Mouse (Mus musculus) embryonic fibroblast, embryonic 13.5 days (primary cell): ENCODE results near the gene Sik3. TPM values are rescaled to one million over a fixed set of nuclear protein-coding genes. Genes with fewer than 3 reads are reported as not detected.

ENCODE experiments used
- H3K27ac ChIP-seq: 2 replicates; pipeline ENCODE4 v1.5.1; 2012; ENCODE audit warnings: low read length, control low read depth, inconsistent platforms; ENCODE audit not compliant: insufficient read depth
- H3K4me1 ChIP-seq: 2 replicates; pipeline ENCODE4 v1.6.1; 2011; ENCODE audit warnings: low read length; ENCODE audit not compliant: control insufficient read depth, insufficient read depth
- H3K4me3 ChIP-seq: 2 replicates; pipeline ENCODE4 v1.5.1; 2011; ENCODE audit warnings: mild to moderate bottlenecking, control low read depth, low read length; ENCODE audit not compliant: insufficient read depth
- CTCF ChIP-seq: IDR thresholded peaks from 2 replicates; pipeline ENCODE4 v1.5.1; 2011; ENCODE audit warnings: mild to moderate bottlenecking, control low read depth, low read length, moderate library complexity, borderline replicate concordance; ENCODE audit not compliant: insufficient read depth
- POLR2A ChIP-seq: IDR thresholded peaks from 2 replicates; pipeline ENCODE4 v1.6.1; 2011; ENCODE audit warnings: low read depth, mild to moderate bottlenecking, control low read depth, low read length, moderate library complexity
- polyA plus RNA-seq: library from polyadenylated mRNA; stranded (reverse); fragments of >200 nt; gene quantifications from 2 replicates; pipeline ENCODE4 v1.2.4, GENCODE M21; 2011; ENCODE audit warnings: low read depth; ENCODE audit not compliant: missing spikeins, insufficient read length

Sik3 gene
- polyA plus RNA-seq, 1 experiment = 37.7 TPM

DNA sequence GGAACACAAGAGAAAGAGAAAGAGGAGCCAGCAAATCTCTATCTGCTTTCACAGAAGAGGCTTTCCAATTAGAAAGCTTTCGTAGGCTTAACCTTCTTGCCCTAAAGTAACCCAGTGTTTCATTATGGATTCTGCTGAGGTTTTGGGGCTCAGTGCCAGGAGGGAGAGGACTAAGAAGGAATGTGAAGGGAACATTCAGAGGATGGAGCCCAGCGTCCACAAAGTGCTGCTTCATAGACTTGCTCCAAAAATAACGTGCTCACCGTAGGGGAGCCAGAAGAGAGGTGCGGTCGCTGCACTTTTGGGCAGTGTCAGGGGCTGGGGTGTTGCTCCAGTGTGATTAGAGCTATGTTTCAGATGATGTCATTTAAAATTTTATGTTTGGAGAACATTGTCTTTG lies 19.6 kb downstream of the Sik3 start:
- no peak overlapping the region for H3K4me3 ChIP-seq
- TF ChIP-seq POLR2A = no peak
- no peak for TF ChIP-seq CTCF
- peaks cover 27% of the 10 kb centered on the region for H3K4me1 ChIP-seq
- H3K27ac ChIP-seq = 0 out of 2 replicates have a peak overlapping the region, but pooled peaks have one; percentile 30

DNA sequence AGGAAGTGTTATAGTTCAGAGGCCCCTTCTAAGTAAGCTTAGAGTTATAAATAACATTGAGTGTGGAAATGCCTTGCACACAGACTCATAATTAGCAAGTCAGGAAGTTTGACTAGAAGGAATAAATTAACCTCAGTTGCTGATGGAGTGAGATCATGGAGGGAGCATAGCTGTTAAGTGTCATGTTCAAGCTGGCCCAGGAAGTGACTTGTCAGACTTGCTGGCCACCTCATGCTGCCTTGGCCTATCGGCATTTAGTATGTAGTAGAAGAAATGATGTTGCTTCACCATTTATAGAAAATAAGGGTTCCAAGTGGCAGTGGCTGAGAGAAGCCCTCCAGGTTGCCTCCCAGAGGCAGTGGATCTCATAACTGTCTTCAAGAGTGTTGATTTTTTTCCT lies 20.4 kb downstream of the Sik3 start:
- Histone ChIP-seq H3K4me1 (peaks cover 27% of the 10 kb centered on the region), H3K4me3 (no peak overlapping the region), H3K27ac (peak overlapping the region; percentile 69; the same call in 1 of the 2 replicates)
- no peak for TF ChIP-seq POLR2A
- TF ChIP-seq CTCF = no peak

DNA sequence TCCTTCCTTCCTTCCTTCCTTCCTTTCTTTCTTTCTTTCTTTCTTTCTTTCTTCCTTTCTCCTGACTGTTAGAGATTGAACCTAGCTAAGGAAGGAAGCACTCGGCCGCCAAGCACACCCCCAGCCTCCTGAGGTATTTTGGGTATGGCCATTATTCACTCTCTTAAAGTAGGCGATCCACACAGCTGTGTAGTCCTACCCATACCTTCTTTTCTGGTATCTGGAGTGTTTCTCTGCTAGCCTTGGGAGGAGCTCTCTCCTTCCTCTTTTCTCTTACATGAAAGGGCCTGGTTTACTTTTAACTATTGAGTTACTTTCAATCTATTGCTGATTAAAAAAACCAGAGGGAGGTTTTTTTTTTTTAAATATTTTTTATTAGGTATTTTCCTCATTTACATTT lies 21.2 kb downstream of the Sik3 start:
- TF ChIP-seq POLR2A = no peak
- no peak for TF ChIP-seq CTCF
- no peak overlapping the region for H3K4me3 ChIP-seq
- H3K27ac ChIP-seq = peak overlapping the region; percentile 25; the same call in 1 of the 2 replicates
- peaks cover 27% of the 10 kb centered on the region for H3K4me1 ChIP-seq

DNA sequence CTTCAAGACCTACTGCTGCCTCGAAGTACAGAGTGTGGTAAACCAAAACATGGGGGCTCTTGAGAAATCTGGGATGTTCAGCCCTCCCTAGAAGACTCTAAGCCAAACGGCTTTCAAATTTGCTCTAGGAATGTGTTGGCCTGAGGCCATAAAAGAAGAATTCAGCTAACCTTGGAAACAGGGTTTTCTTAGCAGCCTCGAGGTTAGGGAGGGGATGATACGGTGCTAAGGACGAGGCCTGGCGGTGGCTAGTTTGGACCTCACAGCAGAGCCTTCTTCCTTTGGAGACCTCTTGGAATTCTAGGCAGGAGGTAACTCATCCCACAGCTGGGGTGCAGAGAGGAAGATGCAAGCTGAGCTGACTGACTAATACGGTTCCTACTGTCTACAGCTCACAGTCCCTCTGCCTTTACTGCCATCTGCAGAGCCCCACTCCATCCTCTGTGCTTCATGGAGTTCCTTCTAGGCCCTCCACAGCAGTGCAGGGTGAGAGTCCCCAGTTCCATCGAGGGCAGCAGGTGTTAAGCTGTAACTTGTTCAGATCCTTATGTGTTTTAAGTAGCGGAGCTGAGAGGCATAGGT lies 22.8 kb downstream of the Sik3 start:
- Histone ChIP-seq H3K27ac (no peak overlapping the region), H3K4me1 (peaks cover 24% of the 10 kb centered on the region), H3K4me3 (no peak overlapping the region)
- TF ChIP-seq CTCF (no peak), POLR2A (no peak)

DNA sequence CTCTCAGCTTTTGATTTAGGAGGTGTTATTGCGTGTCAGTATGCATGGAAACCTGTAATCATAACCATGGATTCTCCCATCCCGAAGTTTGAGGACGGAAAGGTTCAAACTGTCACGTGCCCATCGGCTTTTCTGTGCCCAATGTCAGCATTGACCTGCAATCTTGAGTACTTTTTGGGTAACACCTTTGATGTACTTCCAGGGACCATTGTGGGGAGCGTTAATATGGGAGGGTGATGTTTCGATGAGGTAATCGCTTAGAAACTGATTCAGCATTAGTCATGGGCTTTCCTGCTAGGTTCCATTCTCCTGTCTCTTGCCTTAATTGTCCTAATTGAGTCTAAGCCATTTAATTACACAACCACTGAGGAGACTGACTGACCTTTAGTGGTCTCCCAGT lies 24.3 kb downstream of the Sik3 start:
- Histone ChIP-seq H3K4me1 (peaks cover 18% of the 10 kb centered on the region), H3K27ac (no peak overlapping the region), H3K4me3 (no peak overlapping the region)
- no peak for TF ChIP-seq CTCF
- no peak for TF ChIP-seq POLR2A

DNA sequence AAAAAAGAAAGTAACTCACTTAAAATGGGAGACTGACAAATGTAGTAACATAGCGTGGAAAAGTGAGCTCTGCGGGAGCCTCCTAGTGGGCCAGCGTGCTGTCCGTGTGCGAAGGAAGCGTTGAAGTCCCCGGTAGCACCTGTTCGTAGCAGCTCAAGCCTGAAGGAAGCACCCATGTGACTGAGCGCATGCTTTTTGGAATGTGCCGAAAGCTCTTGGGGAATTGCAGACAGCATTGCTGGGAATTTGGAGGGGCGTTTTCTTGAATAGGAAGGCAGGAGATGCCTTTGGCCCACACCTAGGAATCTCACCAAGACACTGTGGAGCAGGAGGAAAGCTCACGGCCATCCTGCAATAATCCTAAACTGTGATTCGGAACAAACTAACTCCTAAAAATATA lies 26.2 kb downstream of the Sik3 start:
- H3K4me1 ChIP-seq = peaks cover 9% of the 10 kb centered on the region
- H3K27ac ChIP-seq = no peak overlapping the region
- TF ChIP-seq POLR2A (no peak), CTCF (no peak)
- H3K4me3 ChIP-seq = no peak overlapping the region

DNA sequence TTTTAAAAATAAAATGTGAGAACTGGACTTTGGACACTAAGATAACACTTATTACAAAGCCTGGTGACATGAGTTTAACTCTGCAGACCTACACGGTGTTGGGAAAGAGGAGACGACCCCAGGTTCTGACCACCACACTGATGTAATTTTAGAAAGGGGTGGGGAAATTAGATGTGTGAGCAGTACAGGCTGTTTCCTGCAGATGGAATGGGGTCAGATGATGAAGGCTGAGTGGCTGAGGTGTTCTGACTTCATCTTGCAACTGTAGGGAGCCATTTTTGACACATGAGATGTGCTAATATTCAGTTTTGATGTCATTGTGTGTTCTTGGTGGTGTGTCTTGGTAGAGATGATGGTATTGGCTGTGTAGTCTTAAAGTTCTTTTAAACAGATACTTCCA lies 28.6 kb downstream of the Sik3 start:
- H3K27ac ChIP-seq = no peak overlapping the region
- H3K4me3 ChIP-seq = no peak overlapping the region
- TF ChIP-seq POLR2A (no peak), CTCF (no peak)
- H3K4me1 ChIP-seq = no peaks in the 10 kb centered on the region; the same call in 1 of the 2 replicates

DNA sequence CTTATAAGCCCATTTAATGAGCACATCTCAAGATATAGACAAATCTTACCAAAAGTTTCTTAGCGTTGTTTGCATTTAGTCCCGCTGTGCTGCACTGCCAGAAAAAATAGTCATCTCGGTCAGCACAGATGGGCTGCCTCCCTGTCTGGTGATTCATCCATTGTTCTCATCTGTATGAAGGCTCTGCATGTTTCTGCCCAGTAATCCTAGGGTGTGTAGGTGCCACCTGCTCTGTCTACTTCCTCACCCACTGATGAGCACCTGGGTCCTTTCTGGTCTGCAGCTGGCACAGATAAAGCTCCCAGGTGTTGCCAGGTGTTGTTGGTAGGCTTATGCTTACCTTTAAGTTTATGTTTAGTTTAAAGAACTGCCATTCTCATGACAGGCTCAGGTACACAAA lies 29.8 kb downstream of the Sik3 start:
- TF ChIP-seq POLR2A = no peak
- TF ChIP-seq CTCF = no peak
- H3K4me3 ChIP-seq = no peak overlapping the region

DNA sequence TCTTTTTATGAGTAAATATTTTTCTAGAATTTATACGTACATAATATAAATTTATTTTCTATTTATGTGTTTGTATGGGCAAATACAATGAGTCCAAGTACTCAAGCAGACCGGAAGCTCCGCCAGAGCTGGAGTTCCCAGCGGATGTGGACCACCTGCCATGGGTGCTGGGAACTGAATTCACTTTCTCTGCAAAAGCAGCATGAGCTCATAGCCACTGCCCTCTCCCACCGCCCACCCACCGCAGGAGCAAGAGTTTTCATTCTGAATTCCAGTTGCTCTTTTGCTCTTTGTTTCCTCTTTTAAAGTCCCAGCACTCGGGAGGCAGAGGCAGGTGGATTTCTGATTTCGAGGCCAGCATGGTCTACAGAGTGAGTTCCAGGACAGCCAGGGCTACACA lies 31.0 kb downstream of the Sik3 start:
- no peak for TF ChIP-seq POLR2A
- H3K4me1 ChIP-seq = peaks cover 7% of the 10 kb centered on the region; the same call in 1 of the 2 replicates
- no peak overlapping the region for H3K27ac ChIP-seq
- no peak overlapping the region for H3K4me3 ChIP-seq

More for the DNA sequence above, 29.8 kb downstream of the Sik3 start:
- Histone ChIP-seq H3K4me1 (peaks cover 7% of the 10 kb centered on the region; the same call in 1 of the 2 replicates), H3K27ac (no peak overlapping the region)

DNA sequence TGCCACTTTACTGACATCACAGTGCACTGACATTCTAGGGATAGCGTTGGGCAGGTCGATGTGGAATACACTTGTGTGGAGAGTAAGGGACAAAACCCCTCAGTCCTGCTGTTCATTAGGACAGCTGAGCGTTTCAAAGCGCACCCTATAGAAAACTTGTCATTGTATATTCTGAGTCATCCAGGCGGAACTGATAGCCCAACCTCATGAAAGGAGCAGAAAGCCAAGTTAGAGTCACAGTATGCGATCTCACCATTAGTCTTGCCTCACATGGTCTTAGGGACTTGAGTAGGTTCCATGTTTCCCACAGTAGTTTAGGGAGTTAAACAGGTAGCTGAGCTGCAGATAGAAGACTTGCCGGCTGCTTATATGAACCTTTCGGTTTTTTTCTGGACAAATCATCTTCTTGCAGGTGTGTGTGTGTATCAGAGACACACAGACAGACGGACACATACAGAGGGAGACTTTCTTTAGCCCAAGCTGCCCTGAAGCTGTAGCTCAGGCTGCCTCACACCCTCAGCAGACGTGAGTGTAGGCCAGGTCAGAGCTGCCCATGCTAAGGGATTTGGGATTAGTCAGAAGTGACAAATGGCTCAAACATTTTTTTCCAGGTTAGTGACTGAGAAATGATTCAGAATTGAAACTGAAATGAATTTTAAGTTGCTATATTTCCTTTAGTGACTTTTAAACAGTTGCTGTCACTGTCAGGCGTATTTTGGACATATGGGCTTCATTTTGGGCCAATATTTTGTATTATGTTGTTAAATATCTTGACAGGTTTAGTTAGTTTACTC lies 34.3 kb downstream of the Sik3 start:
- TF ChIP-seq CTCF = no peak
- no peak for TF ChIP-seq POLR2A
- Histone ChIP-seq H3K4me3 (no peak overlapping the region), H3K4me1 (peaks cover 9% of the 10 kb centered on the region; the same call in 1 of the 2 replicates), H3K27ac (peak overlapping the region; percentile 30)
